Mouse (Mus musculus): ENCODE data around the gene Prpsap2. TPM values are rescaled to one million over a fixed set of nuclear protein-coding genes. Genes with fewer than 3 reads are reported as not detected.

The Prpsap2 gene
- polyA plus RNA-seq, 1 experiment from 2014 or later = 17.7 TPM

DNA sequence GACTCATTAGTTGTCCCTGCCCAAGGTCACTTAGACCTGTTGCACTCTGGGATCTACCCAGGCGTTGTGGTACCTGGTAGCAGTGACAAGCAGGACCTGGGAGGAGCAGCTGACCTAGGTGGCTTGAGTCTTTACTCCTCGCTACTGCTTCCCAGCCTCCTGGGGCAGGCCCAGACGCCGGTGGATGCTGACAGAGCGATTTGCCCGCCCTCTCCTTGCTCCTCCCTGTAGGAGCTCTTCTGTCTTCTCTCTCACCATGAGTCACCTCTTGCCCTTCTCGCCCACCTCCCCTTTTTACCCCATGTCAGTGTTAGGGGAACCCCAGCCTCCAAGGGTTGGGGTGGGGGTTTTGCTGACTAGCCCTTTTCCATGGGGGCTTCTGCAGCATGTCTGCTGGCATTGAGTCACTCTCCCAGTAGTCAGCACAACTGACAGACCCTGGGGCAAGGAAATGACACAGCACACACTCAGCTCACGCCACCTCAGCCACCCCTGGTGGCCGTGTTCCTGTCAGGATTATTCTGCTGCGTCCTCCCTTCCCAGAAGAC is 74.9 kb downstream of the Prpsap2 start:
- Histone ChIP-seq H3K9me3 (replicated peaks; ENCODE audit: control insufficient read depth, low read length) (no peaks in the 10 kb centered on the region), H3K4me1 (ENCODE audit: control insufficient read depth, insufficient read depth, low read length) (peaks cover 37% of the 10 kb centered on the region)
- WGBS = 57% methylated on average over 10 of the region's 10 CpGs

GRCm38 (mm10) chr11:61686141-61686540 is 75.7 kb downstream of the Prpsap2 start:
- Histone ChIP-seq H3K9me3 (replicated peaks; ENCODE audit: control insufficient read depth, low read length) (no peaks in the 10 kb centered on the region), H3K4me1 (ENCODE audit: control insufficient read depth, insufficient read depth, low read length) (peaks cover 37% of the 10 kb centered on the region), H3K36me3 (ENCODE audit: control insufficient read depth, insufficient read depth) (no peaks in the 10 kb centered on the region), H3K27me3 (ENCODE audit: control insufficient read depth, insufficient read depth, low read length) (peaks cover 16% of the 10 kb centered on the region), H3K4me3 (ENCODE audit: low read length) (no peak overlapping the region), H3K9ac (ENCODE audit: low read length) (no peak overlapping the region), H3K27ac (ENCODE audit: low read length) (no peak overlapping the region), H3K4me2 (ENCODE audit: low read depth, low read length) (no peak overlapping the region)
- no peak for ATAC-seq (replicated peaks; ENCODE audit: extremely low read depth, insufficient read depth, low FRiP score)
- WGBS = 22% methylated on average over 2 of the region's 2 CpGs

More for the DNA sequence above, 74.9 kb downstream of the Prpsap2 start:
- H3K4me3 ChIP-seq (ENCODE audit: low read length) = no peak overlapping the region
- no peak for ATAC-seq (replicated peaks; ENCODE audit: extremely low read depth, insufficient read depth, low FRiP score)
- H3K27ac ChIP-seq (ENCODE audit: low read length) = no peak overlapping the region
- H3K4me2 ChIP-seq (ENCODE audit: low read depth, low read length) = no peak overlapping the region
- no peak overlapping the region for H3K9ac ChIP-seq (ENCODE audit: low read length)
- H3K27me3 ChIP-seq (ENCODE audit: control insufficient read depth, insufficient read depth, low read length) = peaks cover 16% of the 10 kb centered on the region
- no peaks in the 10 kb centered on the region for H3K36me3 ChIP-seq (ENCODE audit: control insufficient read depth, insufficient read depth)

DNA sequence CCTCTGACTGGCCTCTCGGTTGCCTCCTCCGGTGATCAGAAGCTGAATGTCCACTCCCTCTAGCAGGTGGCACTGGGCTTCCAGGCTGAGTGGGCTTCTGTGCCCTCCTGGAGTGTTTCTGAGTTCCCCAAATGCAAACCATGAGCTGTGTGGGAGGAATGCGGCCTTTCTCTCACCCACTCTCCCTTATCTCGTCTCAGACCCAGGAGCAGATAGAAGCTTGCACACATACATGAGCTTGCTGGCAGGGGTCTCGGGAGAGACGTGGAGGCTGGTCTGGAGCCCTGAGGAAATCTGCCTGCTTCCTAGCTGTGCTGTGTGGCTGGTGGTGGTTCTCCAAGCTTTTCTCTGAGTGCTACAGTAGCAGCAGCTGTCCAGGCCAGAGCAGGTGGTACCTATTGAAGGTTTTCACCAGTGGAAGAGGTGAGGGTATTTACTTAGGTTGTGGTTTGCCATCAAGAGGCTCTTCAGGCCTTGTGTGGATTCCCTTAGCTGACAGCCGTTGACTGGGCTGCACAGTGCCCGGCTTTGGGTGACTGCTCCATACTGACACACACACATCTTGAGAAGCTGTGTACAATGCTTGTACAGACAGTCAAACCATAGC is 76.7 kb downstream of the Prpsap2 start:
- Histone ChIP-seq H3K4me2 (ENCODE audit: low read depth, low read length) (peak overlapping the region; percentile 82; the same call in 1 of the 2 replicates), H3K27me3 (ENCODE audit: control insufficient read depth, insufficient read depth, low read length) (peaks cover 16% of the 10 kb centered on the region), H3K4me3 (ENCODE audit: low read length) (peak overlapping the region; percentile 57; the same call in 1 of the 2 replicates), H3K9ac (ENCODE audit: low read length) (peak overlapping the region; percentile 21; the same call in 1 of the 2 replicates), H3K27ac (ENCODE audit: low read length) (0 out of 2 replicates have a peak overlapping the region, but pooled peaks have one; percentile 4), H3K9me3 (replicated peaks; ENCODE audit: control insufficient read depth, low read length) (no peaks in the 10 kb centered on the region), H3K4me1 (ENCODE audit: control insufficient read depth, insufficient read depth, low read length) (peaks cover 37% of the 10 kb centered on the region), H3K36me3 (ENCODE audit: control insufficient read depth, insufficient read depth) (no peaks in the 10 kb centered on the region)
- ATAC-seq (replicated peaks; ENCODE audit: extremely low read depth, insufficient read depth, low FRiP score) = no peak
- WGBS = 45% methylated on average over 8 of the region's 8 CpGs

DNA sequence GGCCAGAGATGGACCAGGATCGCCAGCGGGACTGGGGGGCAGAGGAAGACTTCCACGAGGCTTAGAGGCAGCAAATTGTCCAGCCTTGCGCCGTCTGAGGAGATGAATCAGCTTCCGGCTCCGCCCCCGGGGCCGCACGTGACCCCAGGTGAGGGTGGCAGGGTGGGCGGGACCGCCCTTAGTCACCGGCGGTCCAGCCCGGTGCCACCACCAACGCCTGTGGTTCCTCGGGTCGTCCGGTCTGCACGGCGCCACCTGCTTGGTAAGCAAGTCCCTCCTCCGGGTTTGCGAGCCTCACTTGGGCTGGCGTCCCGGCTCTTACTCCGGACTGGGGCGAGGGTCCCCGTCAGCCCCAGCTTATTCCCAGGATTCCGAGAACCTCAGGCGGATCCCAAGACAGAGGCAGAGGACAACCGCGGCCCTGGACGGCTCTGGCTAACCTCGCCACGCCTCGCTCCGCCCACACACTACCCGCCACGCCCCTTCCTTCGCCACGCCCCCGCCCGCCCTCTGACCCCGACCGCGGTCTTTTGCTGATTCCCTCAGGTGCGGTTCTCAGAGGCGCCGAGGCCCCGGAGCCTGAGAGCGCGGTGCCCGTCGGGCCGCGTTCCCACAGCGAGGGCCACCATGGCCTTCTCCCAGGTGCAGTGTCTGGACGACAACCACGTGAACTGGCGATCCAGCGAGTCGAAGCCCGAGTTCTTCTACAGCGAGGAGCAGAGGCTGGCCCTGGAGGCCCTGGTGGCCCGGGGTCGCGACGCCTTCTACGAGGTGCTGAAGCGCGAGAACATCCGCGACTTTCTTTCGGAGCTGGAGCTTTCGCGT is 77.8 kb downstream of the Prpsap2 start, which contains the start of gene Fam83g:
TSS of gene Fam83g (plus strand) at position 185 of the 825 bp plus-strand sequence.
- peak; percentile 49 for ATAC-seq (replicated peaks; ENCODE audit: extremely low read depth, insufficient read depth, low FRiP score)
- WGBS = 1% methylated on average over 74 of the region's 76 CpGs
- H3K9me3 ChIP-seq (replicated peaks; ENCODE audit: control insufficient read depth, low read length) = no peaks in the 10 kb centered on the region
- peak within 1 kb of the TSS; percentile 82 for H3K4me2 ChIP-seq (ENCODE audit: low read depth, low read length)
- H3K4me1 ChIP-seq (ENCODE audit: control insufficient read depth, insufficient read depth, low read length) = peaks cover 31% of the 10 kb centered on the region
- H3K9ac ChIP-seq (ENCODE audit: low read length) = peak within 1 kb of the TSS; percentile 52
- H3K36me3 ChIP-seq (ENCODE audit: control insufficient read depth, insufficient read depth) = no peaks in the 10 kb centered on the region
- H3K27ac ChIP-seq (ENCODE audit: low read length) = no peak within 1 kb of the TSS
- peak within 1 kb of the TSS; percentile 57 for H3K4me3 ChIP-seq (ENCODE audit: low read length)
- H3K27me3 ChIP-seq (ENCODE audit: control insufficient read depth, insufficient read depth, low read length) = peaks cover 16% of the 10 kb centered on the region

Other genes with a start within 250 kb of the Prpsap2 start
- 19.0 and 19.7 TPM in 2 replicates for gene Epn2, start 182.4 kb downstream of the Prpsap2 start, polyA plus RNA-seq (2015; fragmentation: Nextera tagmentation; extraction: Ambion mirVana)
- 13.9 and 15.7 TPM in 2 replicates for gene Grap, start 108.8 kb downstream of the Prpsap2 start, polyA plus RNA-seq (2015; fragmentation: Nextera tagmentation; extraction: Ambion mirVana)
- gene Fam83g, start 78.0 kb downstream of the Prpsap2 start, polyA plus RNA-seq (2015; fragmentation: Nextera tagmentation; extraction: Ambion mirVana) = 0.97 and 1.5 TPM in 2 replicates
- gene Slc5a10, start 41.3 kb downstream of the Prpsap2 start, polyA plus RNA-seq (2015; fragmentation: Nextera tagmentation; extraction: Ambion mirVana) = 0.11 TPM in 1 of 2 replicates, not detected in the other
- 11.4 and 11.9 TPM in 2 replicates for gene Ulk2, start 93.0 kb upstream of the Prpsap2 start, polyA plus RNA-seq (2015; fragmentation: Nextera tagmentation; extraction: Ambion mirVana)
- 14.1 and 14.5 TPM in 2 replicates for gene Akap10, start 168.2 kb upstream of the Prpsap2 start, polyA plus RNA-seq (2015; fragmentation: Nextera tagmentation; extraction: Ambion mirVana)
- 9.3 TPM in 2 replicates for gene Specc1, start 194.7 kb upstream of the Prpsap2 start, polyA plus RNA-seq (2015; fragmentation: Nextera tagmentation; extraction: Ambion mirVana)